Mouse (Mus musculus) lung, embryonic 16.5 days (tissue): ENCODE results near the gene Gls. TPM values are rescaled to one million over a fixed set of nuclear protein-coding genes. Genes with fewer than 3 reads are reported as not detected.
A peak's percentile ranks its signal among the peaks of the same experiment; 100 is the strongest.

Source experiments
- ATAC-seq: fragments of 200-750 bp; cut with Nextera tagmentation; 2 replicates; pipeline ENCODE4 v1.8.0; 2017; ENCODE audit warnings: low read depth, mild to moderate bottlenecking, moderate library complexity
- H3K27ac ChIP-seq: fragments of 300-500 bp; sonication (generic); 2 replicates; pipeline ENCODE4 v1.5.1; 2014; ENCODE audit warnings: mild to moderate bottlenecking, control low read depth, low read length
- H3K27me3 ChIP-seq: fragments of 300-500 bp; sonication (generic); 2 replicates; pipeline ENCODE4 v1.6.1; 2014; ENCODE audit warnings: low read depth, low read length, mixed read lengths; ENCODE audit not compliant: control insufficient read depth, insufficient read depth
- H3K36me3 ChIP-seq: fragments of 300-500 bp; sonication (generic); 2 replicates; pipeline ENCODE4 v1.6.1; 2014; ENCODE audit warnings: low read length; ENCODE audit not compliant: control insufficient read depth, insufficient read depth
- H3K4me1 ChIP-seq: fragments of 300-500 bp; sonication (generic); replicated peaks from 2 replicates; pipeline ENCODE4 v1.6.1; 2014; ENCODE audit warnings: low read length, mixed read lengths; ENCODE audit not compliant: control insufficient read depth, insufficient read depth
- H3K4me2 ChIP-seq: fragments of 300-500 bp; sonication (generic); 2 replicates; pipeline ENCODE4 v1.6.1; 2014; ENCODE audit warnings: low read depth, low read length, control low read depth
- H3K4me3 ChIP-seq: fragments of 300-500 bp; sonication (generic); 2 replicates; pipeline ENCODE4 v1.5.1; 2014; ENCODE audit warnings: mild to moderate bottlenecking, low read length, control low read depth
- H3K9ac ChIP-seq: fragments of 300-500 bp; sonication (generic); 2 replicates; pipeline ENCODE4 v1.6.1; 2014; ENCODE audit warnings: low read length, control low read depth
- H3K9me3 ChIP-seq: fragments of 300-500 bp; sonication (generic); 2 replicates; pipeline ENCODE4 v1.6.1; 2016; ENCODE audit warnings: low read length; ENCODE audit not compliant: control insufficient read depth
- WGBS: fragments of 180-500 bp; shearing (Covaris S2); extraction: QIAGEN DNeasy Blood & Tissue Kit; methylation state at CpG from one replicate; pipeline ENCODE4 v1.1.7; 2014; 5-methylcytosine and 5-hydroxymethylcytosine counted together
- polyA plus RNA-seq: library from polyadenylated mRNA; unstranded; fragments of >200 nt; fragmentation: Nextera tagmentation; extraction: Ambion mirVana; gene quantifications from 2 replicates; pipeline ENCODE4 v1.2.1, GENCODE M21; 2015

The Gls gene
- polyA plus RNA-seq: 11.9 and 12.8 TPM in 2 replicates

GRCm38 (mm10) chr1:52233143-52233713 lies at the start of gene Gls:
TSS of gene Gls (minus strand) at chr1:52233232.
- Histone ChIP-seq H3K27ac (peak within 1 kb of the TSS; percentile 94), H3K9ac (peak within 1 kb of the TSS; percentile 93), H3K9me3 (no peaks in the 10 kb centered on the region), H3K36me3 (no peaks in the 10 kb centered on the region), H3K4me3 (peak within 1 kb of the TSS; percentile 96), H3K4me2 (peak within 1 kb of the TSS; percentile 88), H3K27me3 (no peaks in the 10 kb centered on the region), H3K4me1 (peaks cover 12% of the 10 kb centered on the region)
- peak; percentile 100 for ATAC-seq
- under 1% methylated on average over 43 of the region's 46 CpGs for WGBS

- H3K27ac ChIP-seq: no peak overlapping the region
- H3K4me3 ChIP-seq: no peak overlapping the region
- no peak for ATAC-seq
- no peaks in the 10 kb centered on the region for H3K36me3 ChIP-seq
- 0 out of 2 replicates have a peak, but pooled peaks cover 3% of the 10 kb centered on the region for H3K4me1 ChIP-seq
- no peak overlapping the region for H3K9ac ChIP-seq
- H3K9me3 ChIP-seq: no peaks in the 10 kb centered on the region
- 52% methylated on average over 7 of the region's 7 CpGs for WGBS
- H3K4me2 ChIP-seq: no peak overlapping the region
- no peaks in the 10 kb centered on the region for H3K27me3 ChIP-seq
Observed at GRCm38 (mm10) chr1:52279831-52280595, 47.0 kb upstream of the Gls start.

GRCm38 (mm10) chr1:52279331-52279730 lies 46.3 kb upstream of the Gls start:
- H3K4me2 ChIP-seq: no peak overlapping the region
- no peak overlapping the region for H3K4me3 ChIP-seq
- H3K27ac ChIP-seq: no peak overlapping the region
- WGBS: 44% methylated on average over 3 of the region's 3 CpGs
- 0 out of 2 replicates have a peak, but pooled peaks cover 3% of the 10 kb centered on the region for H3K4me1 ChIP-seq
- no peaks in the 10 kb centered on the region for H3K9me3 ChIP-seq
- no peak overlapping the region for H3K9ac ChIP-seq
- H3K36me3 ChIP-seq: no peaks in the 10 kb centered on the region
- no peak for ATAC-seq
- no peaks in the 10 kb centered on the region for H3K27me3 ChIP-seq

GRCm38 (mm10) chr1:52278073-52278472 lies 45.0 kb upstream of the Gls start:
- no peak overlapping the region for H3K4me2 ChIP-seq
- no peaks in the 10 kb centered on the region for H3K36me3 ChIP-seq
- WGBS: 46% methylated on average over 6 of the region's 6 CpGs
- H3K9ac ChIP-seq: no peak overlapping the region
- 0 out of 2 replicates have a peak, but pooled peaks cover 3% of the 10 kb centered on the region for H3K4me1 ChIP-seq
- no peak overlapping the region for H3K4me3 ChIP-seq
- H3K9me3 ChIP-seq: no peaks in the 10 kb centered on the region
- ATAC-seq: no peak
- no peaks in the 10 kb centered on the region for H3K27me3 ChIP-seq
- no peak overlapping the region for H3K27ac ChIP-seq

- H3K27ac ChIP-seq: no peak overlapping the region
- H3K27me3 ChIP-seq: no peaks in the 10 kb centered on the region
- H3K4me3 ChIP-seq: no peak overlapping the region
- 74% methylated on average over 3 of the region's 3 CpGs for WGBS
- peaks cover 5% of the 10 kb centered on the region; the same call in 1 of the 2 replicates for H3K4me1 ChIP-seq
- no peak overlapping the region for H3K4me2 ChIP-seq
- H3K9ac ChIP-seq: no peak overlapping the region
- H3K9me3 ChIP-seq: no peaks in the 10 kb centered on the region
- no peaks in the 10 kb centered on the region for H3K36me3 ChIP-seq
- no peak for ATAC-seq
Observed at GRCm38 (mm10) chr1:52274210-52274609, 41.2 kb upstream of the Gls start.

- peaks cover 5% of the 10 kb centered on the region; the same call in 1 of the 2 replicates for H3K4me1 ChIP-seq
- no peaks in the 10 kb centered on the region for H3K27me3 ChIP-seq
- H3K4me3 ChIP-seq: no peak overlapping the region
- 62% methylated on average over 5 of the region's 5 CpGs for WGBS
- H3K4me2 ChIP-seq: no peak overlapping the region
- no peak overlapping the region for H3K27ac ChIP-seq
- no peak for ATAC-seq
- H3K9me3 ChIP-seq: no peaks in the 10 kb centered on the region
- H3K9ac ChIP-seq: no peak overlapping the region
- no peaks in the 10 kb centered on the region for H3K36me3 ChIP-seq
Observed at GRCm38 (mm10) chr1:52272018-52272678, 39.1 kb upstream of the Gls start.

GRCm38 (mm10) chr1:52270354-52270753 lies 37.3 kb upstream of the Gls start:
- H3K9me3 ChIP-seq: no peaks in the 10 kb centered on the region
- no peaks in the 10 kb centered on the region for H3K36me3 ChIP-seq
- no peak overlapping the region for H3K27ac ChIP-seq
- H3K4me2 ChIP-seq: peak overlapping the region; percentile 9; the same call in 1 of the 2 replicates
- H3K4me1 ChIP-seq: peaks cover 5% of the 10 kb centered on the region; the same call in 1 of the 2 replicates
- ATAC-seq: peak; percentile 67
- H3K9ac ChIP-seq: no peak overlapping the region
- 54% methylated on average over 9 of the region's 9 CpGs for WGBS
- no peaks in the 10 kb centered on the region for H3K27me3 ChIP-seq
- no peak overlapping the region for H3K4me3 ChIP-seq

- Histone ChIP-seq H3K4me3 (no peak overlapping the region), H3K4me1 (peaks cover 5% of the 10 kb centered on the region; the same call in 1 of the 2 replicates), H3K9ac (no peak overlapping the region), H3K27ac (no peak overlapping the region), H3K27me3 (no peaks in the 10 kb centered on the region), H3K4me2 (no peak overlapping the region), H3K36me3 (no peaks in the 10 kb centered on the region), H3K9me3 (no peaks in the 10 kb centered on the region)
- 52% methylated on average over 4 of the region's 4 CpGs for WGBS
- ATAC-seq: 0 out of 2 replicates have a peak, but pooled peaks have one; percentile 34
Observed at GRCm38 (mm10) chr1:52269596-52269995, 36.6 kb upstream of the Gls start.

- 90% methylated on average over 6 of the region's 6 CpGs for WGBS
- no peak for ATAC-seq
Observed at GRCm38 (mm10) chr1:52268006-52268405, 35.0 kb upstream of the Gls start.

More at GRCm38 (mm10) chr1:52268006-52268405, 35.0 kb upstream of the Gls start:
- H3K4me2 ChIP-seq: no peak overlapping the region
- no peaks in the 10 kb centered on the region for H3K27me3 ChIP-seq
- no peaks in the 10 kb centered on the region for H3K9me3 ChIP-seq
- H3K36me3 ChIP-seq: no peaks in the 10 kb centered on the region
- peaks cover 5% of the 10 kb centered on the region; the same call in 1 of the 2 replicates for H3K4me1 ChIP-seq
- H3K9ac ChIP-seq: no peak overlapping the region
- H3K4me3 ChIP-seq: no peak overlapping the region
- no peak overlapping the region for H3K27ac ChIP-seq
